Mouse (Mus musculus) cortical plate, adult 2 months (tissue): ENCODE data around the gene Rcbtb2.

Source experiments
- CTCF ChIP-seq: fragments of 200-500 bp; IDR thresholded peaks from 2 replicates; pipeline ENCODE4 v1.5.1; 2011; ENCODE audit warnings: mild to moderate bottlenecking, control low read depth, low read length; ENCODE audit not compliant: insufficient read depth; ENCODE audit errors: extremely low read depth
- POLR2A ChIP-seq: fragments of 200-500 bp; IDR thresholded peaks from 2 replicates; pipeline ENCODE4 v1.6.1; 2011; ENCODE audit warnings: mild to moderate bottlenecking, low read length, control low read depth; ENCODE audit not compliant: insufficient read depth; ENCODE audit errors: extremely low read depth

DNA sequence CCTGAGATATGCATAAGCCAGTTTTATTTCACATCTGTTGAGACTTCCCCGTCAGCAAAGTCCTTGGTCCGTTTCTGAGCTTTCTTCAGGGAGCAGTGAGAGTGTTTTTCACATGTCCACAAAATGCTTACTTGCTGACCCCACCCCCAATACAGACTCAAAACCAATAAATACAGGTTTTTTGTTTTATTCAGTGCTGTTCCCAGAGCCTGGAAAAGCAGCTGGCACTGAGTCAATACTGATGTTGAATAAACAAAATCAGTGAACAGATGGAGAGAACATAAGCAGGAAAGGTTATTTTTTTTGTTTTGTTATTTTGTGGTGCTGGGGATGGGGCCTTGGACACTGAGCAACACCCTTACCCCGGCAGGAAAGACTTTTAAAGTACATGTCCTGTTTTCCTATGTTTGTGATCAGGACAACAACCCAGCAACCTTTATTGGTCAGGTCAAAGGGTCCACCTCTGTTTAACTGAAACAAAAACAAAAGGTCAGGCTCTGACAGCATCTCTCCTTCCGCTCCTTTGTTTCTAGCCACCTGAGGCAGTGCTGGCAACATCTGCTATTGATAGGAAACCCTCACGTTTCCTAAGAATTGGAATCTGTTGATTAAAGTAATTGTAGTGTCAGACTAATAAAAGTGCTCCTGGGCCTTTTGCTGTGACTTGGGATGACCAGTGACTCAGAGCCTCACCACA lies 108.6 kb downstream of the Rcbtb2 start:
- no peak for TF ChIP-seq POLR2A
- TF ChIP-seq CTCF = no peak
